Mouse (Mus musculus): ENCODE results near the gene Spag7. TPM values are rescaled to one million over a fixed set of nuclear protein-coding genes. Genes with fewer than 3 reads are reported as not detected.

Gene Spag7
- polyA plus RNA-seq, 1 experiment from 2014 or later, result 146 TPM

DNA sequence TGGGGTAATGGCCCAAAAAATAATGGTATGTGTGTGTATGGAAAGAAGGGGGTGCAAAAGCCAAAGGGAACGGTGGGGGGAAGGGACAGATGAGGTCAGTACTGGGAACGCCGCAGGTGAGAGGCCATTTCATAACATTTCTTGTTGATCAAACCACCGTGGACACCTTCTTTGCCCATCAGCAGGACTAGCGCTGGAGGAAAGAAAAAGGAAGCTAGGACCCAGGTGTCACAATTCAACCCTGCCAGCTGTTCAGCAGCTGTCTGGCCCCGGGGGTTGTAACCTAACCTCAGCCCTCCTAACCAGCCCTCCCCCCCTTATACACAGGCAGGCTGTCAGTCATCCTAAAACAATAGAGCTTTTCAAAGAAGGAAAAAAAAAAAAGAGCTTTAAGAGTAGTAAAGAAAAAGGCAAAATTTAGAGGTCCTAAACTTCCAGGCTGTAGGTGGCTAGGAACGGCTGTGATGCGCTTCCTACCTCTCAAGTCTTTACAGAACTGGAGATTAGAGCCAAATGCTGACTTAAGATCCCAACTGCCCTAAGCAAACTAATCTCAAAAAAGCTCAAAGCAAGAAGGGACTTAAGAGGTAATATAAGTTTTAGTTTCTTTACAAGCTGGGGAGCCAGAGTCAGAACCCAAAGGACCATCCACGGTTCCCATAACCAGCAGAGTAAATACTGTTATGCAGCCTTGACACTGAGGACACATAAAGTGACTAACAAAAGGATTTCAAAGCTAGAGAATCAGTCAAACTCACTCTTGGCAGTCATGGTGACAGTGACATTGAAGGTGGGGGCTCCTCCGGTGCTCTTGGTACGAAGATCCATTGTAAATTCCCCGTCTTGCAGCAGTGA is 17.0 kb downstream of the Spag7 start:
- Histone ChIP-seq H3K9me3 (ENCODE audit: control insufficient read depth, low read length) (no peaks in the 10 kb centered on the region), H3K36me3 (ENCODE audit: control insufficient read depth, insufficient read depth, low read length) (peaks cover 34% of the 10 kb centered on the region), H3K4me1 (replicated peaks; ENCODE audit: control insufficient read depth, insufficient read depth, low read length) (peaks cover 63% of the 10 kb centered on the region), H3K4me2 (peak overlapping the region; percentile 92), H3K9ac (ENCODE audit: low read depth, low read length) (peak overlapping the region; percentile 100), H3K4me3 (ENCODE audit: low read depth, low read length) (peak overlapping the region; percentile 100), H3K27me3 (replicated peaks; ENCODE audit: control insufficient read depth, insufficient read depth, low read length) (no peaks in the 10 kb centered on the region), H3K27ac (ENCODE audit: low read depth, low read length) (peak overlapping the region; percentile 100)
- whole genome bisulfite sequencing, result 52% methylated on average over 12 of the region's 12 CpGs
- ATAC-seq (replicated peaks; ENCODE audit: low FRiP score) (no peak), DNase-seq (ENCODE audit: low spot score) (no peak)

- Histone ChIP-seq H3K36me3 (ENCODE audit: control insufficient read depth, insufficient read depth, low read length) (peaks cover 34% of the 10 kb centered on the region), H3K4me1 (replicated peaks; ENCODE audit: control insufficient read depth, insufficient read depth, low read length) (peaks cover 54% of the 10 kb centered on the region), H3K27me3 (replicated peaks; ENCODE audit: control insufficient read depth, insufficient read depth, low read length) (no peaks in the 10 kb centered on the region), H3K9me3 (ENCODE audit: control insufficient read depth, low read length) (no peaks in the 10 kb centered on the region), H3K4me2 (peak overlapping the region; percentile 92), H3K4me3 (ENCODE audit: low read depth, low read length) (peak overlapping the region; percentile 100), H3K27ac (ENCODE audit: low read depth, low read length) (peak overlapping the region; percentile 77), H3K9ac (ENCODE audit: low read depth, low read length) (no peak overlapping the region; the same call in 1 of the 2 replicates)
- WGBS, result 70% methylated on average over 2 of the region's 2 CpGs
- no peak for DNase-seq (ENCODE audit: low spot score)
- ATAC-seq (replicated peaks; ENCODE audit: low FRiP score), result no peak
Observed at GRCm38 (mm10) chr11:70651391-70651790, 17.8 kb downstream of the Spag7 start.

DNA sequence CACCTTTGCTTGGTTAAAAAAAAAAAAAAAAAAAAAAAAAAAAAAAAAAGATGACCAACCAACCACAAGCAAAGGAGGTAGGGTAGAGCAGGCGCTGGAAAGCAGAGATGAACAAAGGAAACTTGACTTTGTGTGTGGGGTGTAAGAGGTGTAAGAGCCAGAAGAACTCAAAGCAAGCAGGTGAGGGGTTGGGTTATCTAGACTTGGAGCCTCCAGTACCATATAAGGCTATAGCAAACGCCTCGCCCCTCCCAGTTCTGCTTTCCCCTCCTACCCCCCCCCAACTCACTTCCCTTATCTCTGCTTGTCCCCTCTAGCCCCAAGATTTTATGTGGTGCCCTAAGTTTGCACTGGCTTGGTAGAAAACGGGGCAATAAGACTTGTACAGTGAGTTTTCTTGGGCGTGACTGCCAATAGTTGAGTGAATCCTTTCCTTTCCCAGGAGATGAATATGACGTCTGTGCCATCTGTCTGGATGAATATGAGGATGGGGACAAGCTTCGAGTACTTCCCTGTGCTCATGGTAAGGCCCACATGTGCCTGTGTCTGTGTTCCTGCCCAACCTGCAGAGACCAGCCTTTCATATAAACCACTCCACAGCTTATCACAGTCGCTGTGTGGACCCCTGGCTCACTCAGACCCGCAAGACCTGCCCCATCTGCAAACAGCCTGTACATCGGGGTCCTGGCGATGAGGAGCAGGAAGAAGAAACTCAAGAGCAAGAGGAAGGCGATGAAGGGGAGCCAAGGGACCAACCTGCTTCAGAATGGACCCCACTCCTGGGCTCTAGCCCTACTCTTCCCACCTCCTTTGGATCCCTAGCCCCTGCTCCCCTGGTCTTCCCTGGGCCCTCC is 18.7 kb downstream of the Spag7 start:
- ATAC-seq (replicated peaks; ENCODE audit: low FRiP score), result no peak

DNA sequence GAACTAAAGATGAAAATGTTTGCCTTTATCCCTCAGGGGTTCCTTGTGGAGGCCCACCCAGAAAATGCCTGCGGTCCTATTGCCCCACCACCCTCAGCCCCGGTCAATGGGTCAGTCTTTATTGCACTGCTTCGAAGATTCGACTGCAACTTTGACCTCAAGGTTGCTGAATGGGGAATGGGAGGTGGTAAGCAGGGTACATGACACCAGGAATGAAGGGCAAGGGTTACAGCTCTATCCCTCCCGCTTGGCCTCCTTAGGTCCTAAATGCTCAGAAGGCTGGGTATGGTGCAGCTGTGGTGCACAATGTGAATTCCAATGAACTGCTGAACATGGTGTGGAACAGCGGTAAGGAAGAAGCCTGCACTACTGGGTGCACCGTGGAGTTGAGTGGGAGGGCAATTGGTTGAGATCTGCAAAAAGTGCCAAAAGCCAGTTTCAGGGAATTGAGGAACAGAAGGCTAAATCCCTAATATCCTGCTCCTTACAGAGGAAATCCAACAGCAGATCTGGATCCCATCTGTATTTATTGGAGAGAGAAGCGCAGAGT is 20.0 kb downstream of the Spag7 start:
- Histone ChIP-seq H3K9me3 (ENCODE audit: control insufficient read depth, low read length) (no peaks in the 10 kb centered on the region), H3K4me2 (peak overlapping the region; percentile 92), H3K4me3 (ENCODE audit: low read depth, low read length) (peak overlapping the region; percentile 92), H3K4me1 (replicated peaks; ENCODE audit: control insufficient read depth, insufficient read depth, low read length) (peaks cover 56% of the 10 kb centered on the region), H3K27ac (ENCODE audit: low read depth, low read length) (peak overlapping the region; percentile 98), H3K36me3 (ENCODE audit: control insufficient read depth, insufficient read depth, low read length) (peaks cover 46% of the 10 kb centered on the region), H3K9ac (ENCODE audit: low read depth, low read length) (peak overlapping the region; percentile 95), H3K27me3 (replicated peaks; ENCODE audit: control insufficient read depth, insufficient read depth, low read length) (no peaks in the 10 kb centered on the region)
- ATAC-seq (replicated peaks; ENCODE audit: low FRiP score) (no peak), DNase-seq (ENCODE audit: low spot score) (no peak)
- WGBS, result 82% methylated on average over 8 of the region's 8 CpGs

More for the DNA sequence above, 18.7 kb downstream of the Spag7 start:
- peaks cover 54% of the 10 kb centered on the region for H3K4me1 ChIP-seq (replicated peaks; ENCODE audit: control insufficient read depth, insufficient read depth, low read length)
- 54% methylated on average over 12 of the region's 12 CpGs for WGBS
- peak overlapping the region; percentile 92 for H3K4me2 ChIP-seq
- no peaks in the 10 kb centered on the region for H3K27me3 ChIP-seq (replicated peaks; ENCODE audit: control insufficient read depth, insufficient read depth, low read length)
- H3K36me3 ChIP-seq (ENCODE audit: control insufficient read depth, insufficient read depth, low read length), result peaks cover 34% of the 10 kb centered on the region
- H3K27ac ChIP-seq (ENCODE audit: low read depth, low read length), result peak overlapping the region; percentile 77
- no peak for DNase-seq (ENCODE audit: low spot score)
- no peaks in the 10 kb centered on the region for H3K9me3 ChIP-seq (ENCODE audit: control insufficient read depth, low read length)
- H3K4me3 ChIP-seq (ENCODE audit: low read depth, low read length), result peak overlapping the region; percentile 100
- H3K9ac ChIP-seq (ENCODE audit: low read depth, low read length), result peak overlapping the region; percentile 55

- peak overlapping the region; percentile 95 for H3K9ac ChIP-seq (ENCODE audit: low read depth, low read length)
- peak overlapping the region; percentile 92 for H3K4me3 ChIP-seq (ENCODE audit: low read depth, low read length)
- peaks cover 48% of the 10 kb centered on the region for H3K36me3 ChIP-seq (ENCODE audit: control insufficient read depth, insufficient read depth, low read length)
- WGBS, result 50% methylated on average over 4 of the region's 4 CpGs
- H3K27ac ChIP-seq (ENCODE audit: low read depth, low read length), result peak overlapping the region; percentile 98
- H3K27me3 ChIP-seq (replicated peaks; ENCODE audit: control insufficient read depth, insufficient read depth, low read length), result no peaks in the 10 kb centered on the region
- no peaks in the 10 kb centered on the region for H3K9me3 ChIP-seq (ENCODE audit: control insufficient read depth, low read length)
- peaks cover 56% of the 10 kb centered on the region for H3K4me1 ChIP-seq (replicated peaks; ENCODE audit: control insufficient read depth, insufficient read depth, low read length)
- peak; percentile 33 for ATAC-seq (replicated peaks; ENCODE audit: low FRiP score)
- DNase-seq (ENCODE audit: low spot score), result no peak
- peak overlapping the region; percentile 92 for H3K4me2 ChIP-seq
Observed at GRCm38 (mm10) chr11:70648512-70648911, 20.7 kb downstream of the Spag7 start.

- Histone ChIP-seq H3K9ac (ENCODE audit: low read depth, low read length) (peak overlapping the region; percentile 95), H3K27ac (ENCODE audit: low read depth, low read length) (peak overlapping the region; percentile 98), H3K9me3 (ENCODE audit: control insufficient read depth, low read length) (no peaks in the 10 kb centered on the region), H3K4me1 (replicated peaks; ENCODE audit: control insufficient read depth, insufficient read depth, low read length) (peaks cover 55% of the 10 kb centered on the region), H3K4me3 (ENCODE audit: low read depth, low read length) (peak overlapping the region; percentile 92), H3K27me3 (replicated peaks; ENCODE audit: control insufficient read depth, insufficient read depth, low read length) (no peaks in the 10 kb centered on the region), H3K4me2 (peak overlapping the region; percentile 92), H3K36me3 (ENCODE audit: control insufficient read depth, insufficient read depth, low read length) (peaks cover 51% of the 10 kb centered on the region)
- ATAC-seq (replicated peaks; ENCODE audit: low FRiP score) (peak; percentile 21; the same call in 1 of the 2 replicates), DNase-seq (ENCODE audit: low spot score) (peak; percentile 55)
- 3% methylated on average over 28 of the region's 28 CpGs for WGBS
Observed at GRCm38 (mm10) chr11:70647716-70648420, 21.3 kb downstream of the Spag7 start.

- no peaks in the 10 kb centered on the region for H3K9me3 ChIP-seq (ENCODE audit: control insufficient read depth, low read length)
- peaks cover 46% of the 10 kb centered on the region for H3K4me1 ChIP-seq (replicated peaks; ENCODE audit: control insufficient read depth, insufficient read depth, low read length)
- H3K4me2 ChIP-seq, result peak within 1 kb of the TSS; percentile 92
- peaks cover 43% of the 10 kb centered on the region for H3K36me3 ChIP-seq (ENCODE audit: control insufficient read depth, insufficient read depth, low read length)
- peak within 1 kb of the TSS; percentile 98 for H3K27ac ChIP-seq (ENCODE audit: low read depth, low read length)
- DNase-seq (ENCODE audit: low spot score) (peak; percentile 96), ATAC-seq (replicated peaks; ENCODE audit: low FRiP score) (peak; percentile 83)
- H3K9ac ChIP-seq (ENCODE audit: low read depth, low read length), result peak within 1 kb of the TSS; percentile 95
- H3K4me3 ChIP-seq (ENCODE audit: low read depth, low read length), result peak within 1 kb of the TSS; percentile 92
- under 1% methylated on average over 63 of the region's 63 CpGs for WGBS
- H3K27me3 ChIP-seq (replicated peaks; ENCODE audit: control insufficient read depth, insufficient read depth, low read length), result no peaks in the 10 kb centered on the region
Observed at GRCm38 (mm10) chr11:70646691-70647650, 22.2 kb downstream of the Spag7 start, which contains the start of the genes Rnf167 and Slc25a11. Gene Rnf167 (plus strand): TSS chr11:70647235. Gene Slc25a11 (minus strand): TSS chr11:70647479.
